Mouse (Mus musculus): Measurements from ENCODE around the gene Thyn1. TPM values are rescaled to one million over a fixed set of nuclear protein-coding genes. Genes with fewer than 3 reads are reported as not detected.

Gene Thyn1
- polyA plus RNA-seq, 1 experiment from 2014 or later, result 162 TPM

DNA sequence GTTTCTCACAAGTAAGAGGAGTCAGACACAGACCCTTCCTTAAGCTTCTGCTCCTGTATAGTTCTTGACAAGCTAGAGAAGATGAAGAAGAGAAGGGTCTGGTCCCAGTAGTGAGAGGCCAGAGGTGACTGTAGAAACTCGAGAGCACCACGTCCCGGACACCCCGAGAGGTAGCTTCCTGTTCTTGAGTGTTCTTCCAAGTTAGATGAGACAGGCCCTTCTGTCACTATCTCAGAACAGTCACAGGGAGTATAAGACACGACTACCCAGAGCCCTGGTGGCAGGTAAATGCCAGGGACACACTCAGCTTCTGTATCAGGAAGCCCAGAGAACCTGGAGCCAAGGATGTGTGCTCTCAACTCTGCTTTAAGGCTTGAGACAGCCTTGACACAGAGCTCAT lies 9.7 kb downstream of the Thyn1 start:
- 77% methylated on average over 5 of the region's 5 CpGs for WGBS
- ATAC-seq (ENCODE audit: insufficient read depth) (no peak), DNase-seq (no peak)

DNA sequence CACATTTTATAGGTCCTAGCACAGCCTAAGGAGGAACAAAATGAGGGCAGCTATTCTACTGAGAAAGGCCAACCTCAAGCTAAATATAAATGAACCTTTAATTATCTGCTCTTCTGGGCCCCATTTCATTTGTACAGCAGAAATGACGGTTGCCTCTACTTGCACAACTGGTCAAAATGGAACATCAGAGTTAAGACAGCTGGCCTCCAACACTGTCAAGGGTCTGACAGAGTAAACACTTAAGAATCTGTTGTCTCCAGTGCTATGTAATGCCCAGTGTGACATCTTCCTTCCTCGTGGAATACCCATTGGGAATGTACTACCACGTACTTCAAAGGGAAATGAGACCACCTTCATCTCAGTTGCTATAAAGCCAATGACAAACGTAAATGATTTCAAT lies 12.1 kb downstream of the Thyn1 start:
- WGBS, result 78% methylated on average over 4 of the region's 4 CpGs
- DNase-seq (no peak), ATAC-seq (ENCODE audit: insufficient read depth) (no peak)
- no peak overlapping the region for H3K27ac ChIP-seq (ENCODE audit: low read depth)
- H3K4me3 ChIP-seq (ENCODE audit: low read depth, low read length), result no peak overlapping the region
- H3K4me1 ChIP-seq (ENCODE audit: insufficient read depth), result no peaks in the 10 kb centered on the region
- no peak overlapping the region for H3K9ac ChIP-seq
- peaks cover 95% of the 10 kb centered on the region for H3K36me3 ChIP-seq (ENCODE audit: insufficient read depth)
- no peaks in the 10 kb centered on the region for H3K9me3 ChIP-seq (ENCODE audit: low read depth, low read length)
- no peaks in the 10 kb centered on the region for H3K27me3 ChIP-seq (ENCODE audit: insufficient read depth, low read length)
- no peak for TF ChIP-seq CTCF (IDR thresholded peaks at IDR 0.05; ENCODE audit: low read depth)
- H3K4me2 ChIP-seq, result no peak overlapping the region

More for the DNA sequence above, 9.7 kb downstream of the Thyn1 start:
- H3K4me3 ChIP-seq (ENCODE audit: low read depth, low read length), result no peak overlapping the region
- TF ChIP-seq CTCF (IDR thresholded peaks at IDR 0.05; ENCODE audit: low read depth), result no peak
- no peak overlapping the region for H3K27ac ChIP-seq (ENCODE audit: low read depth)
- H3K36me3 ChIP-seq (ENCODE audit: insufficient read depth), result peaks cover 95% of the 10 kb centered on the region
- H3K27me3 ChIP-seq (ENCODE audit: insufficient read depth, low read length), result no peaks in the 10 kb centered on the region
- H3K4me2 ChIP-seq, result no peak overlapping the region
- H3K9me3 ChIP-seq (ENCODE audit: low read depth, low read length), result no peaks in the 10 kb centered on the region
- no peaks in the 10 kb centered on the region for H3K4me1 ChIP-seq (ENCODE audit: insufficient read depth)
- no peak overlapping the region for H3K9ac ChIP-seq

DNA sequence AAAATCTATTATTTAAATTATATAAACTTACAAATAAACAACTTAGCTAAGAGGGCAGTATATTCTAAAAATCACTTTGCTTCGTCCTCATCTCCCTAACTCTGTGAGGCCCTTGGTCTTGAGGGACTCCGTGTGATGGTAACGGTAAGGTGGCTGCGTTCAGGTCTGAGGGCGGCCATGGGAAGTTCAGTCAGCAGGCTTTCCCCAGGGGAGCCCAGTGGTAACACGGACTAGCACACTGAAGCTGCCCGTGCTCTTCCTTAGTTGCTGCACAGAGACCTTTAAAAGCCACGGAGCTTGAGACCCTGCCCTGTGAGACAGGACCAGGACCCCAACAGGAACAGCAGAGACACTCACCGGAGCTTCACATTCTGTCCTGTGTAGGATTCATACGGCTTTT lies 19.5 kb downstream of the Thyn1 start:
- Histone ChIP-seq H3K9me3 (ENCODE audit: low read depth, low read length) (no peaks in the 10 kb centered on the region), H3K36me3 (ENCODE audit: insufficient read depth) (peaks cover 57% of the 10 kb centered on the region), H3K4me2 (no peak overlapping the region), H3K4me1 (ENCODE audit: insufficient read depth) (no peaks in the 10 kb centered on the region), H3K4me3 (ENCODE audit: low read depth, low read length) (no peak overlapping the region), H3K27me3 (ENCODE audit: insufficient read depth, low read length) (no peaks in the 10 kb centered on the region), H3K27ac (ENCODE audit: low read depth) (no peak overlapping the region), H3K9ac (no peak overlapping the region)
- DNase-seq, result no peak
- 94% methylated on average over 10 of the region's 10 CpGs for WGBS
- ATAC-seq (ENCODE audit: insufficient read depth), result no peak
- no peak for TF ChIP-seq CTCF (IDR thresholded peaks at IDR 0.05; ENCODE audit: low read depth)

DNA sequence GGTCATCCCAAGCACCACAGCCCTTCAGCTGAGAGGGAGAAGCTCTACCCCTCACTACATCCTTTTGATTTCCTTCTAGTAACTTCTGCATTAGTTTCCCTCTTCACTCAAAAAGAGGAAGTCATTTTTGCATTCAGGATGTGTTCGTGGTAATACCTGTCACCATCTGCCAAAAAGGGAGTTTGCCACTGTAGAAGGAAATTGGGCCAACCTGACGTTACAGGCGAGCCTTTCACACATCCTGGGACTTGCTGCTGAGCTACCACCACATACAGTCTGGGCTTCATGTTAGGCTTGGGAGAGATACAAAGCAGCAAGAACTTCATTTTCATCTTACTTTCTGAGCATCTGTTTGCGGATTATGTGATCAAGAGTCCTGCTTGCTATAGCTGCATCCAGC lies 24.2 kb downstream of the Thyn1 start:
- no peak overlapping the region for H3K4me2 ChIP-seq
- peaks cover 31% of the 10 kb centered on the region for H3K36me3 ChIP-seq (ENCODE audit: insufficient read depth)
- H3K4me1 ChIP-seq (ENCODE audit: insufficient read depth), result peaks cover 9% of the 10 kb centered on the region
- no peak overlapping the region for H3K27ac ChIP-seq (ENCODE audit: low read depth)
- no peak for ATAC-seq (ENCODE audit: insufficient read depth)
- no peak overlapping the region for H3K4me3 ChIP-seq (ENCODE audit: low read depth, low read length)
- no peaks in the 10 kb centered on the region for H3K9me3 ChIP-seq (ENCODE audit: low read depth, low read length)
- H3K9ac ChIP-seq, result no peak overlapping the region
- DNase-seq, result no peak
- WGBS, result 77% methylated on average over 4 of the region's 4 CpGs
- no peaks in the 10 kb centered on the region for H3K27me3 ChIP-seq (ENCODE audit: insufficient read depth, low read length)
- no peak for TF ChIP-seq CTCF (IDR thresholded peaks at IDR 0.05; ENCODE audit: low read depth)

DNA sequence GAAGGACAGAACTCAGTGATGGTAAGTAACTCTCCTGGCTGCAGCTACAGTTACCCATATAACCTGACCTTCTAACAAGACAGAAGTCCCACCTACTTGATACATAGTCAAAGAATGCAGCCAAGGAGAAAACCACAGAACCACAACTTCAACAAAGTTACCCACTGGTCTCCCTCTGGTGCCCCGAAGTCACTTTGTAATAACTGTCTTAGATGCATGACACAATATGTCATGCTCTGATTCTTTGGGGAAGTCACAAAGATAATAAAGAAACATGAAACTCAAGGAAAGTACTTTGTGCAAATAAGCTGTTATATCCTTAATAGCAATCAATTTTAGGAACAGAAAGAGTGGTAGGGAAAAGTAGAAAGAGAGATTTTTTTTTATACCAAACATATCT lies 27.2 kb downstream of the Thyn1 start:
- TF ChIP-seq CTCF (IDR thresholded peaks at IDR 0.05; ENCODE audit: low read depth), result no peak
- Histone ChIP-seq H3K27me3 (ENCODE audit: insufficient read depth, low read length) (no peaks in the 10 kb centered on the region), H3K4me1 (ENCODE audit: insufficient read depth) (peaks cover 9% of the 10 kb centered on the region), H3K27ac (ENCODE audit: low read depth) (no peak overlapping the region), H3K4me3 (ENCODE audit: low read depth, low read length) (no peak overlapping the region), H3K9me3 (ENCODE audit: low read depth, low read length) (no peaks in the 10 kb centered on the region), H3K36me3 (ENCODE audit: insufficient read depth) (peaks cover 21% of the 10 kb centered on the region), H3K4me2 (no peak overlapping the region; the same call in 1 of the 2 replicates), H3K9ac (no peak overlapping the region)
- 65% methylated on average over 1 of the region's 1 CpGs for WGBS
- no peak for ATAC-seq (ENCODE audit: insufficient read depth)
- DNase-seq, result no peak

DNA sequence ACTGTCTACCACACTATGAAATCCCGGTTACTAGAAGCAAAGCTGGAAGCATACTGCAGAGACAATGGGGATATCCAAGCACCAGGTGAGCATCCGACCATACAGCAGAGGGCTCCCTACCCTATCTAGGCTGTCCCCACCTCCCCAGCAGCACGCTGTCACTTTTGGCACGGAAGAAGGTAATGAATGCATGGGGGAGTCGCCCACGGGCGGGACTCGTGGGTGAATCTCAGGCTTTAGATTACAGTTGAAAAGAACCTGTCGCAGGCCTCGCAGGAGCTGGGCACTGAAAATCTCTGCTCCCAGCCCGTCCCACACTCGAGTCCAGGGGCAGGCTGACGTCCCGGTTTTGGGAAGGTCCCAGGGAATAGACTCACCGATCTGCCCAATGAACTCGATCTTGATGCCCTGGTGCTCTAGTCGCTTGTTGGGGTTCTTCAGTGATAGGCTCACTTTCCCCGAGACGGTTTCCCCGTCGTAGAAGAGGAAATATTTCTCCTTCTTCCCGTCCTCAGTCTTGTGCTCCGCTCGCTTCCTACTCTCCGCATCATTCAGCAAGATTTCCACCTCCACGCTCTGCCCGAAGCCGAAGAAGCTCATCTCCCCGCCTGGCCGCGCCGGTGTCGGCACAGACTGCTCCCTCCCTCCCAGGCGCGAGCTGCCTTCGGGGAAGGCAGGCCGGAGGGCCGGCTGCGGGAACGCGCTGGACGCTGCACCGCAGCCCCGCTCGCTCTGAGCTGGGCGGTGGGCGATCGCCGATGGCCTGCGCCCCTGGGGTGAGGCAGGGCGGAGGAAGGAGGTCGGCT lies 29.7 kb downstream of the Thyn1 start:
- peaks cover 11% of the 10 kb centered on the region; the same call in 1 of the 2 replicates for H3K36me3 ChIP-seq (ENCODE audit: insufficient read depth)
- DNase-seq, result peak; percentile 47
- H3K27me3 ChIP-seq (ENCODE audit: insufficient read depth, low read length), result no peaks in the 10 kb centered on the region
- no peak; the same call in 1 of the 2 replicates for TF ChIP-seq CTCF (IDR thresholded peaks at IDR 0.05; ENCODE audit: low read depth)
- H3K4me2 ChIP-seq, result peak overlapping the region; percentile 92
- WGBS, result under 1% methylated on average over 52 of the region's 52 CpGs
- peak overlapping the region; percentile 90 for H3K9ac ChIP-seq
- ATAC-seq (ENCODE audit: insufficient read depth), result peak; percentile 39
- peak overlapping the region; percentile 89 for H3K27ac ChIP-seq (ENCODE audit: low read depth)
- peaks cover 9% of the 10 kb centered on the region for H3K4me1 ChIP-seq (ENCODE audit: insufficient read depth)
- no peaks in the 10 kb centered on the region for H3K9me3 ChIP-seq (ENCODE audit: low read depth, low read length)
- H3K4me3 ChIP-seq (ENCODE audit: low read depth, low read length), result peak overlapping the region; percentile 92

DNA sequence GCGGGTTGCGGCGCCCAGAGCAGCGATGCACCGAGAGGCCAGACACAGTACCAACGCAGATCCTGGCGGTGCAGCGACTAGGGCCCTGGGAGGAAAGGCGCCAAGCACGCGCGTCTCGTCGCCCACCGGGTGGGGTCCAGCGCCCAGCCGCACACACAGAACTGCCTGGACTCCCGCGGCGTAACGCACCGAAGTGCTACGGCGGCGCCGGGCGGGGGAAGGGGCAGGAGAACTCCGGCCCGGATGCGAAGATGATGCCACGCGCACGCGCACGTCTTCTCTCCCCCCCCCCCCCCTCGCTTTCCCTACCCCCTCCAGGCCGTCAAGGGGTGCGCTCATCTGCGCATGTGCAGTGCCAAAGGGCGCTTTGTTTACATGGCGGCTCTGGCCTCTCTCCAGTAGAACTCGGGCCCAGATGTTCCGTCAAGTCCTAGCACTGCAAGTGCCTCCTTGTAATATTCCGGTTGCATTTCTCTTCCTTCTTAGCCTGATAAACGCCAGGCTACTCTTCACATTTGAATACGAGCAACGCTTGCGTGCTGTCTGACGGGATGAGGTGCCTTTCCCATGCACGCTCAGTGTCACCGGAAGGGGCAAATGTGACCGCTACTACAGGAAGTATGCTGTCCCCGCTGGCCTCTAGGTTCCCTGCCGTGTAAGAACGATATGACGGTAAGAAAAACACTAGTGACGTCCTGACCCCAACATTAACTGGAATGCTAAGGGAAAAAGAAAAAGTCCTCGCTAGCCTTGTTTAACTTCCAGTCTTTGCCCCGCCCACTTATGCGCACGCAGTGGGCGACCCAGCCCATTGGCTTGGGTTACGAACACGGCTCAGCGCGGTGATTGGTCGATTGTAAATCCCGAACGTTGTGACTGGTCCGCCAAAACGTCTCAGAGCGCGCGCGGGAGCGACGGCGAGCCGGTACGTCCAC lies 30.6 kb downstream of the Thyn1 start, which contains the start of the genes Vps26b and Ncapd3:
Vps26b (minus strand) TSS at position 238 of the 935 bp plus-strand sequence.
Ncapd3 (plus strand) TSS at position 348 of the 935 bp plus-strand sequence.
- Histone ChIP-seq H3K9me3 (ENCODE audit: low read depth, low read length) (no peaks in the 10 kb centered on the region), H3K4me3 (ENCODE audit: low read depth, low read length) (peak within 1 kb of the TSS; percentile 92), H3K4me2 (peak within 1 kb of the TSS; percentile 92), H3K27me3 (ENCODE audit: insufficient read depth, low read length) (no peaks in the 10 kb centered on the region), H3K4me1 (ENCODE audit: insufficient read depth) (peaks cover 9% of the 10 kb centered on the region), H3K9ac (peak within 1 kb of the TSS; percentile 90), H3K36me3 (ENCODE audit: insufficient read depth) (peaks cover 6% of the 10 kb centered on the region; the same call in 1 of the 2 replicates), H3K27ac (ENCODE audit: low read depth) (peak within 1 kb of the TSS; percentile 89)
- TF ChIP-seq CTCF (IDR thresholded peaks at IDR 0.05; ENCODE audit: low read depth), result peak; percentile 44
- peak; percentile 99 for DNase-seq
- under 1% methylated on average over 69 of the region's 80 CpGs for WGBS
- peak; percentile 96 for ATAC-seq (ENCODE audit: insufficient read depth)

Data from lung, embryonic 14.5 days (tissue).